Mouse (Mus musculus): ENCODE results near the gene F2r.
A peak's percentile ranks its signal among the peaks of the same experiment; 100 is the strongest.

F2r gene

GRCm38 (mm10) chr13:95630747-95631146, 12.5 kb upstream of the F2r start:
- no peak for DNase-seq

DNA sequence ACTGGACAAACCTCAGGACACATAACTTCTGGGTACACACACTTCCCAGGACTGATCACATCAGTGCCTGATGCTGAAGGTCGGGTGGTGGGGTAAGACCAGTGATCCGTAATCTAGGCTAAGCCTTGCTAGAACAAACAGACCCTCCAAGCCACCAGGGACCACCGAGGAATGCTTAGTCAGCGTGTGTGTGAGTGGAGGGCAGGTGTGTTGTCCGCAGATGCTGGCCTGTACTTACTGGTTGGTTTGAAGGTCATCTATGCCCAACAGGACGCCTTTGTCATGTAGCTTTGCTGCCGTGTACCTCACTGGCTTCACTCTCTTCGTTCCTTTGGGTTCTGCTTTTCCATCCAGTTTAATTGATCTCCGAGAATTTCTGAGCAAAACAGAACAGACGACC, 11.5 kb upstream of the F2r start:
- no peak for DNase-seq

DNA sequence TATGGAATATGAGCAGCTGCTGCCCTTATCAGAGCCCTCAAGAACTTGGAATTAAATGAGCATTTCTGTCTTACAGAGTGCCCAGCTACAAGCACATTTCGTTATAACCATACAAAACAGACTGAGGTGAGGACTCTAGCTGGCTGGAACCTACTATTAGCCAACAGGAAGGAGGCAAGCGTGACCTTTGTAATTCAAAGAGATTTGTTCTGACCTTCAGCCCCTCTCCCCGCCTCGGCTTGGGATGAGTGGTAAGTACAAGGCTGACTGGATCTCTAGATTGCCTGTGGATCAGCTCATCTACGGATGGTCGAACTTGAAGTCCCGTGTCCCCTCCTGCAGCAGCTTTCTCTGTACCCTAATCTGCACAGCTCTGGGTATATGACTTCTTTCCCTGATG, 8.4 kb upstream of the F2r start:
- DNase-seq, result no peak

GRCm38 (mm10) chr13:95623042-95623441, 4.8 kb upstream of the F2r start:
- DNase-seq, result no peak

- no peak for DNase-seq
Measured at GRCm38 (mm10) chr13:95621563-95621962, 3.3 kb upstream of the F2r start.

DNA sequence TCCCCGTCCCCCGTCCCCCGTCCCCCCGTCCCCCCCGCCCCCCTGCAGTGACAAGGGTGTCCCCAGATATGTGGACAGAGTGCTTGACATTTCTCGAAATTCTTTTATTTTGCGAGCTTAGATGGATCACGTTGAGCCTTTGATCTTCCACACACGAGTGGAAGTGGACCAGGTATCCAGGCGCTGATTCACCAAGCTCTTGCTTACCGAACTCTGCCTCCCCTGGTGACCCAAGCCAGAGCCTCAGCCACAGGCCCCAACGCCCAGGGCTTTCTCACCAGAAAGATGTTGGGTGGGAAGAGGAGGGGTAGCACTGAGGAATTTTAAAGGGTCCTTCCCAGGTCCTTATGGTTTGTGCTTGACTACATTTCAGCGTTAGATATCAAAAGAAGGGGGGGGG, 572 bp upstream of the F2r start:
- DNase-seq, result no peak

GRCm38 (mm10) chr13:95617671-95618171, 566 bp downstream of the F2r start:
- no peak for DNase-seq

DNA sequence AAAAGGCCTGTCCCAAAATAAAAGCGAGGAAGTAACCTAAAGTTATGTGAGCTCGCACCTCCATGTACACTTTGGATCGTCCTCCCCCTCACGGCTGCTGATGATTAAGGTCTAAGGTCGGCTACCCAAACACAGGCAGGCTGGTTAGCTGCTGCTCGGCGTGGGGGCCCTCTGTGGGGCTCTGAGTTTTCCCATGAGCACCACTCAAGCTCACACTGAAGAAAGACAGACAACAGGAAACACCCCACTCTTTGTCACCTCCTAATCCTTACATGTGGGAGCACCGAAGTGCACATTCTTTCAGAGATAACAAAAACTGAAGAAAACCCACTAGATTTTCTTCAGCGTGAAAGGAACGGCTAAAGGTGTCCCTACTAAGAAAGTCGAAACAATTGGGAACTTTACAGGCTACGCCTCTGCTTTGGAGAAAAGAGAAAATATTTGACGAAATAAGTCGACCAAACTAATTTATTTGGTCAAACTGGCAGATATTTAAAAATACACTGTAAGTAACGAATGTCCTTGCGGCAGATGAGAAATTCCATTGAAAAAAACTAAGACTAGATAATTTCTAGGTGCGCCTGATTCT, 1.1 kb downstream of the F2r start:
- no peak for DNase-seq

- no peak for DNase-seq
Measured at GRCm38 (mm10) chr13:95616512-95616911, 1.8 kb downstream of the F2r start.

DNA sequence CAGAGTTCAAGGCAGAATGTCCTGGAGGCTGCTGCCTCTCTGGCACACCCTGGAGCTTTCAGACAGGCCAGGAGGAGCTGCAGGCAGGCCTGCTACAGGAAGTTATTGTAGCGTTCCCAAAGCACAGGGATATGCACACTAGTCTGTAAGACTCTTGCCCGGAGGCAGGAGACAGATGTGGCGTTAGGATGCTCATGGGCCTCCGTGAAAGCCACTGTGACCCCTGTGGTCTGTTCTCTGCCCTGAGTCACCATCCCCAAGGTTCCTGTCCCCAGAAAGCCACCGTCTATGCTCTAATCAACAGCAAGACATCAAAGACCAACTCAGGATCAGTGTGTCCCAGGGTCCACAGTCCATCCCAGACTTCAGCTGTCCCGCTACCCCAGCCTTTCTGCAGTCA, 3.5 kb downstream of the F2r start:
- DNase-seq, result no peak

- DNase-seq, result no peak
Measured at GRCm38 (mm10) chr13:95612243-95612642, 6.0 kb downstream of the F2r start.

GRCm38 (mm10) chr13:95611752-95612151, 6.5 kb downstream of the F2r start:
- no peak for DNase-seq

DNA sequence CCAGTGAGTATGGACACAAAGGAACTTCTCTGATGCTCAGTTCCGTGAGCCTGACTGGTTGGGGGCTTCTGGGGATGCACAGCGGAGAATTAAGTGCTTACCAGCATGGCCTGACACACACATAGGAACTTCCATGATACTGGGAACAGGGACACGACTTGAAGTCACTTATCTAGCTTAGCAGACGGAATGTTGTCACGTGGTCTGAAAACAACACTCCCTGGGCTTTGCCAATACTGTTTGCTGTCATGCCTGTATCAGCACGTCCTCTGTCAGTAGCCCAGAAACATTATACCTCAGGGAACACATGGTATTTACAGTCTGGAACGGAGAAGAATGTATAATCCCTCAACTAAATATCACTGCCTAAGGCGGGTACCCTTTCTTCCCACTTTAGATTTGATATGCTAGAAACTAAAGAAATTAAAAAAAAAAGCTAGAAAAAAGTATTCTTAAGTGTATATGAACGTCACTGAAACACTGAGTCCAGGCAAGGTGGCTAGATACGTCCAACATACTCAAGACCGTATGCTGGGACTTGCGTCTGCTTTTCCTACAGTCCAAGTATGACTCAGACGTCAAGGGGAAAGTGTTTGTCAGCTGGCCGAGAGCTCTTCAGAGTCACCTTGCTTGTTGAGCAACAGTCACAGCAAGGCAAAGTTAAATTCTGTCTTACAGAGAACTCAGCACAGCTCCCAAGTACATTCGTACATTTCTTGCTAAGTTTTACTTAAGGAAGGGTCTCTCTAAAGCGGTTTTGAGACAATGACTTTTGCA, 7.3 kb downstream of the F2r start:
- DNase-seq, result peak; percentile 44 to 74

GRCm38 (mm10) chr13:95609088-95609420, 9.2 kb downstream of the F2r start:
- DNase-seq, result no peak

DNA sequence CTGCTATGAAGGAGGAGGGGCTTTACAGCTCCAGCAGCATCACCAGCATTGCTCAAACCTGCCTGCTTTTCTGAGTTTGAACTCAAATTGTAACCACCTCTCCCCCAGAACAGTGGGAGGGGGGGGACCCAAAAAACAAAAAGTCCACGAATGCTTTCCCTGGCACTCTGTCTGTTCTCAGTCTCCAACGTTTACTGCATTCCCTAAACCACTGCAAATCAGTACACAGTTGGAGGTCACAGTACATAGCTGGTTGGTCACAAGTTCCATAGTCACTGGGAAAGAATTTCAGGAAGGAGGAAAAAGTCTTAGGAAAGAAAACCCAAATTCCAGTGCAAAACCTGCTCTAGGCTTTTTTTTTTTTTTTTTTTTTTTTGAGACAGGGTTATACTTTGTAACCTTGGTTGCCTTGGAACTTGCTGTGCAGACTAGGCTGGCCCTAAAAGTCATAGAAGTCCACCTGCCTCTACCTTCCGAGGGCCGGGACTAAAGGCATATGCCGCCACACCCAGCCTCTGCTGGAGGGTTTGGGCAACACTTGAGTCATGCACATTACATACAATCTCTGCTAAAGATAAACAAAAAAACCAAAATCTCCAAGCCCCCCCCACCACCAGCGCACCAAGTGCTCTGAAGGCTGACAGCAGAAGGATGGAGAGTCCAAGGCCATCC, 9.7 kb downstream of the F2r start:
- DNase-seq, result no peak

GRCm38 (mm10) chr13:95607019-95607418, 11.3 kb downstream of the F2r start:
- no peak for DNase-seq

DNA sequence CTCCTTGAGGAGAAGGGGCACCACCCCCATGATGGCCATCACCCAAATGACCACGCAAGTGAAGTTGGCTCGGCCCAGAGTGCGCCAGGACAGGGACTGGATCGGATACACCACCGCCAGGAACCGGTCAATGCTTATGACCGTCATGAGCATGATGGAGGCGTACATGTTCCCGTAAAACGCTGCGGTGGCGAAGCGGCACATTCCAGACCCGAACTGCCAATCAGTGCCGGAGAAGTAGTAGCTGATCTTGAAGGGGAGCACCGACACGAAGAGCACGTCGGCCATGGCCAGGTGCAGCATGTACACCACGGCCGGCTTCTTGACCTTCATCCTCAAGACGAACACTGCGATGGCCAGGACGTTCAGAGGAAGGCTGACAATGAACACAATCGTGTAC, 14.0 kb downstream of the F2r start:
- DNase-seq, result no peak

- no peak for DNase-seq
Measured at GRCm38 (mm10) chr13:95599833-95600359, 18.4 kb downstream of the F2r start.

- no peak for DNase-seq
Measured at GRCm38 (mm10) chr13:95598232-95598920, 19.9 kb downstream of the F2r start.

GRCm38 (mm10) chr13:95597578-95597977, 20.7 kb downstream of the F2r start:
- DNase-seq, result no peak

DNA sequence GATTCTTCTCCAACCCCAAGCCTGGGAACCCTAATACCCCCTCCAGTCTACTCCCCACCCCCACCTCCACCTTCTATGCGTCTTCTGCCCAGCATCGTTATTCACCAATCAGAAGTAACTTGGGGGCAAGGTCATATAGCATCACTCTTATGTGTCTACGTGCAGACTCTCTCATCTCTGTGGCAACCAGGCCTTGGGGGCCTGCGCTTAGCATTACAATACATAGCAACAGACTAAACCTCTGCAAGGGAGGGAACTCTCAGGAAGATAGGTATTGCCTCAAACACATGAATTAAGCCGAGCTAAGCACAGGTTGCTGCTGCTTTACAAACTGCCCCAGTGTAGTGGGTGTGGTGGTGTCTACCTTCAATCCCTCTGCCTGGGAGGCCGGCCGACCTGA, 21.6 kb downstream of the F2r start:
- no peak for DNase-seq

DNA sequence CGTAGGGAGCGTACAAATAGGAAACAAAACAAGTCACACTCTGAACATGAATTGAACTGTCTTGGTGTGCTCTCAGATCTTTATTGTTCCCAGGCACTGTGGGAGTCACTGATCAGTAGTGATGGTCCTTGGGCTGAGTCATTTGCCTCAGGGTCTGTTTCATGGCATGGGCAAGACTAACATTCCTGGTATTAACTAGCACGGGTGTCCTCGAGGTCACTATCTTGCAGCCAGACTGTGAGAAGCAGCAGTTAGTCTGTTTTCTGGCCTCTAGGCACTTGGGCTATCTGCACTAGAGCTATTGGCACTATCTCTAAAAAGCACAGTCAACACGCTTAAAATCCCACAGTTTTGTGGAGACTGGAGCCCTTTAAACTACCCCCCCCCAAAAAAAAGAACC, 22.4 kb downstream of the F2r start:
- DNase-seq, result no peak

DNA sequence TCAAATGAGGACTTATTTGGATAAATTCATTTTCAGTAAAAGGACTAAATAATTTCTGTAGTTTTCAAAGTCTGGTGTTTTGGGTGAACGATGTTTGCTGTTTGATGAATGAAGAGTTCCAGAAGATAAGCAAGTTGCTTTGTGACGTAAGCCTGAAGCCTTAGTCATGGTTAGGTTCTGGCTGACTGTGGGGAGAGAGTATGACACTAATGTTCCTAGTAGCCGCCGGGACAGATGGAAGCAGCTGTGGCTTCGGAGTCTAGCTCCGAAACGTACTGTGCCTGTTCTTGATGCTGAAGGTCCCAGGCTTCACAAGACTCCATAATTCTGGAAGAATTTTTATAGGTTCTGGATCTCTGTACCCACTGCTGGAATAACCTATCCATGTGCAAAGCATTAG, 22.9 kb downstream of the F2r start:
- DNase-seq, result peak in 1 of 2 experiments; percentile 56

Measured in lung, postnatal 4 days (tissue).